Comparison of ENCODE assay signal across 8 mouse cellular contexts in the genomic region with DNA sequence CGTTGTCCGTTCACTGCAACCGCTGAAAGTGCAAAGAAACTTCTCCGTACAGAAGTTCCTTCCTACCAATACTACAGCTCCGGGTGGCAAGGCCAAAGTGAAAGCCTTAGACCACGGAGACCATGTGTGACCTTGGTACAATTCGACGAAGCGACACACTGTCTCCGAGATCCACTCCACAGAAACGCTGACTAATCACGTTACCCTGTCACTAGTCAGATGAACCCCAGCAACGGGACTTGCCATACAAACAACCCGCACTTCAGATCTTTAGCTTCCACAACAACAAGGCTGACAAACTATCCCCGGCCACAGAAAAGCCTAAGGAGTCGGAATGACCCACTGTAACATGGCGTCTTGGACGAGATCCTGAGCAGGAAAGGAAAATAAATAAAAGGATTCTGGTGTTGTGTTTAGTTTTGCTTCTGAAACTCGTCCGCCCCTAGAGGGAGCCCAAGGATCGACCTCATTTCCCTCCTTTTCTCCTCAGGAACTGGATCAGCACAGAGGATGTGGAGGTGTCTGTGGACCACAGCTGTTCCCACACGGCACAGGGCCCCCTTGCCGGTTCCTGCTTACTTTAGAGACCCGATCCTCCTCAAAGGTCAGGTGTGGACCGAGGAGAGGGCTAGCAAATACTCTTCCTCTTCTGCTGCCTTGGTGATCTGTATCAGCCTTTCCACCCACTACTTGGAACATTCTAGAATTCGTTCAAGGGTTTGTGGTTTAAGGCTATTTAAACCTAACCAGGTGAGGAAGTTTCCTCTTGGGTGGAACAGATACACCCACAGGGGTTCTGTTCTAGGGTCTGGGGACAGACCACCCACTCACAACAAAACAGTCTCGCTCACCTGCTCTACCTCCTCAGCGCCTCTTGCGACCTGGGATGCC. TPM values are rescaled to one million over a fixed set of nuclear protein-coding genes. Genes with fewer than 3 reads are reported as not detected.
DNase-seq lines count a peak whose midpoint lies in the region; ATAC-seq and TF ChIP-seq lines count a peak whose summit lies in the region.

No protein-coding gene starts in this region.

- H3K27me3 ChIP-seq in forebrain, embryonic 16.5 days (replicated peaks; ENCODE audit: control insufficient read depth, insufficient read depth, low read length), result no peaks in the 10 kb centered on the region
- H3K27me3 ChIP-seq in lung, embryonic 14.5 days (ENCODE audit: insufficient read depth, low read length), result no peaks in the 10 kb centered on the region

- TF ChIP-seq CTCF in lung, embryonic 14.5 days (IDR thresholded peaks at IDR 0.05; ENCODE audit: low read depth), result peak; percentile 82

- no peak overlapping the region for H3K4me3 ChIP-seq in forebrain, embryonic 16.5 days (replicated peaks; ENCODE audit: low read length)
- no peak overlapping the region for H3K4me3 ChIP-seq in lung, embryonic 14.5 days (ENCODE audit: low read depth, low read length)

- H3K4me2 ChIP-seq in forebrain, embryonic 16.5 days (ENCODE audit: low read length), result no peak overlapping the region
- peak overlapping the region; percentile 32; the same call in 1 of the 2 replicates for H3K4me2 ChIP-seq in lung, embryonic 14.5 days

- intact Hi-C loops in heart, postnatal 10 days (cut with DNase I), result loop anchor here (2.0 to 5.0 kb wide), 3 partner anchors 37 to 116 kb away; no protein-coding TSS in a partner anchor

- peak; percentile 56 for ATAC-seq in forebrain, embryonic 16.5 days
- peak; percentile 79; the same call in 1 of the 2 replicates for ATAC-seq in lung, embryonic 14.5 days (ENCODE audit: insufficient read depth)

- no peak overlapping the region for H3K9ac ChIP-seq in forebrain, embryonic 16.5 days (replicated peaks; ENCODE audit: low read depth, low read length)
- H3K9ac ChIP-seq in lung, embryonic 14.5 days, result no peak overlapping the region

- 71% methylated on average over 29 of the region's 29 CpGs for WGBS in forebrain, embryonic 16.5 days
- 40% methylated on average over 29 of the region's 29 CpGs for WGBS in large intestine, adult 2 months
- WGBS in lung, embryonic 14.5 days, result 39% methylated on average over 29 of the region's 29 CpGs

- DNase-seq in R1 (ENCODE audit: low read depth, low spot score), result peak; percentile 67
- DNase-seq in cerebellum, adult 11 months, result peak; percentile 42
- peak; percentile 71 to 85 for DNase-seq in heart, postnatal 10 days
- peak; percentile 51 for DNase-seq in large intestine, adult 2 months (ENCODE audit: low read depth, low spot score)
- peak; percentile 92 for DNase-seq in lung, embryonic 14.5 days
- DNase-seq in ovary, postnatal 14 days (ENCODE audit: low spot score), result peak; percentile 65
- DNase-seq in urinary bladder, postnatal 14 days (ENCODE audit: low spot score), result peak; percentile 75

- H3K27ac ChIP-seq in forebrain, embryonic 16.5 days (ENCODE audit: low read length), result no peak overlapping the region
- 0 out of 2 replicates have a peak overlapping the region, but pooled peaks have one; percentile 0 for H3K27ac ChIP-seq in lung, embryonic 14.5 days (ENCODE audit: low read depth)

- peaks cover 29% of the 10 kb centered on the region for H3K36me3 ChIP-seq in forebrain, embryonic 16.5 days (ENCODE audit: control insufficient read depth, insufficient read depth)
- peaks cover 55% of the 10 kb centered on the region for H3K36me3 ChIP-seq in lung, embryonic 14.5 days (ENCODE audit: insufficient read depth)

- no peaks in the 10 kb centered on the region for H3K4me1 ChIP-seq in forebrain, embryonic 16.5 days (replicated peaks; ENCODE audit: control insufficient read depth, insufficient read depth, low read length)
- H3K4me1 ChIP-seq in lung, embryonic 14.5 days (ENCODE audit: insufficient read depth), result 0 out of 2 replicates have a peak, but pooled peaks cover 3% of the 10 kb centered on the region

- no peaks in the 10 kb centered on the region for H3K9me3 ChIP-seq in forebrain, embryonic 16.5 days (ENCODE audit: control insufficient read depth, low read length)
- no peaks in the 10 kb centered on the region for H3K9me3 ChIP-seq in lung, embryonic 14.5 days (ENCODE audit: low read depth, low read length)

RNA-seq across cellular contexts. Expression of gene Dzip1, which starts 14.7 kb away (rescaled TPM):
- polyA plus RNA-seq in forebrain, embryonic 16.5 days (2015; fragmentation: Nextera tagmentation; extraction: Ambion mirVana), result 42.3 and 46.7 TPM in 2 replicates
- 1 to 10 TPM; 4.0 to 5.4 TPM for total RNA-seq in heart, postnatal 10 days (2021)
- polyA plus RNA-seq in large intestine, adult 2 months (2012; rRNA removed), result 1.8 and 3.0 TPM in 2 replicates
- 26.9 and 28.5 TPM in 2 replicates for polyA plus RNA-seq in lung, embryonic 14.5 days (2014; fragmentation: Nextera tagmentation; extraction: Ambion mirVana)

RNA-seq across cellular contexts. Expression of gene Dnajc3, which starts 27.2 kb away (rescaled TPM):
- 19.4 and 23.5 TPM in 2 replicates for polyA plus RNA-seq in forebrain, embryonic 16.5 days (2015; fragmentation: Nextera tagmentation; extraction: Ambion mirVana)
- 10 to 100 TPM; 26.4 to 27.1 TPM for total RNA-seq in heart, postnatal 10 days (2021)
- 19.2 and 22.8 TPM in 2 replicates for polyA plus RNA-seq in large intestine, adult 2 months (2012; rRNA removed)
- 55.5 and 59.8 TPM in 2 replicates for polyA plus RNA-seq in lung, embryonic 14.5 days (2014; fragmentation: Nextera tagmentation; extraction: Ambion mirVana)

Comparison
In these comparisons a context has a peak if more than half of its experiments do, and no peak if none do; other contexts are left out.
1. DNase-seq: peak in every context shown above with its lines; median percentile 92 in lung, embryonic 14.5 days; 78 in heart, postnatal 10 days; 75 in urinary bladder, postnatal 14 days; 67 in R1; 65 in ovary, postnatal 14 days; 51 in large intestine, adult 2 months; 42 in cerebellum, adult 11 months.